Mouse (Mus musculus) kidney, postnatal 10 days (tissue): Measurements from ENCODE around the gene Olfr299.

Experiments
- DNase-seq: peaks from one replicate; pipeline ENCODE4 v3.0.0; 2021; ENCODE audit warnings: mixed read lengths

Olfr299 gene

GRCm38 (mm10) chr7:86459621-86460020 lies at the start of gene Olfr299:
Gene Olfr299, plus strand, starts transcription at chr7:86459921.
- DNase-seq: no peak

GRCm38 (mm10) chr7:86492384-86492783 lies 32.7 kb downstream of the Olfr299 start, which contains the start of gene Olfr298:
Gene Olfr298, minus strand, starts transcription at chr7:86492484.
- DNase-seq: no peak
